Mouse (Mus musculus) lung, adult 2 months (tissue): Measurements from ENCODE around the gene Cdkal1.

Experiments used
- CTCF ChIP-seq: fragments of 200-500 bp; IDR thresholded peaks from 2 replicates; pipeline ENCODE4 v1.5.1; 2011; ENCODE audit warnings: mild to moderate bottlenecking, low read length, control low read depth; ENCODE audit not compliant: insufficient read depth
- POLR2A ChIP-seq: fragments of 200-500 bp; IDR thresholded peaks from 2 replicates; pipeline ENCODE4 v1.6.1; 2011; ENCODE audit warnings: low read depth, mild to moderate bottlenecking, control low read depth, low read length, borderline replicate concordance; ENCODE audit errors: extremely low read depth

DNA sequence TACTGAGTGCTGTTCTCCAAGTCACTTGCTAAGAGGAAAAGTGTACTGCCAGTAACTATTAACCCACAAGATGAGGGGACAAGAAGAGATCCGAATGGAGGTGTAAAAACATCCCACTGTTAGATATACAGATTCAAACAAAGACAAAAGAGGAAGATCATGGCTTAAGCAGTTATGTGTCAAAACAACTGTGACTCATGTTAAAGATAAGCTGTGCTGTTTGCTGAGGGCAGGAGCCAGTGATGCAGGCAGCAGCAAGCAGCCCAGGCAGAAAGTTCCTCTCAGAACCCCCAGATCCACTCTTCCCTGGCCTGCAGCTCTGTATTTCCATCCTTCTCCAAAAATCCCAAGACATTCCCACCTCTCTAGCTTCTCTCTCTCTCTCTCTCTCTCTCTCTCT, 230.5 kb downstream of the Cdkal1 start:
- no peak for TF ChIP-seq CTCF
- no peak for TF ChIP-seq POLR2A
